Mouse (Mus musculus) E14TG2a.4 (cell line): ENCODE results near the gene Bbx.

Experiments
- H3K27me3 ChIP-seq: 2 replicates; pipeline ENCODE4 v1.6.1; 2014; ENCODE audit warnings: low read length, control low read depth; ENCODE audit not compliant: insufficient read depth
- H3K36me3 ChIP-seq: 2 replicates; pipeline ENCODE4 v1.6.1; 2014; ENCODE audit warnings: low read length, control low read depth; ENCODE audit not compliant: insufficient read depth
- H3K4me1 ChIP-seq: replicated peaks from 2 replicates; pipeline ENCODE4 v1.6.1; 2014; ENCODE audit warnings: low read depth, low read length, control low read depth
- H3K4me3 ChIP-seq: replicated peaks from 2 replicates; pipeline ENCODE4 v1.5.1; 2014; ENCODE audit warnings: mild to moderate bottlenecking, low read length
- H3K9me3 ChIP-seq: 2 replicates; pipeline ENCODE4 v1.6.1; 2014; ENCODE audit warnings: low read length, control low read depth
- CTCF ChIP-seq: conservative IDR thresholded peaks from 2 replicates; pipeline ENCODE4 v1.5.1; 2014; ENCODE audit warnings: low read length
- NANOG ChIP-seq: IDR thresholded peaks from 2 replicates; pipeline ENCODE4 v1.6.1; 2014; ENCODE audit warnings: borderline replicate concordance, low read length, mixed read lengths
- POU5F1 ChIP-seq: IDR thresholded peaks from 2 replicates; pipeline ENCODE4 v1.6.1; 2014; ENCODE audit warnings: low read length, borderline replicate concordance

The Bbx gene

GRCm38 (mm10) chr16:50201546-50202151 is 230.5 kb downstream of the Bbx start:
- Histone ChIP-seq H3K27me3 (no peaks in the 10 kb centered on the region), H3K9me3 (peaks cover 2% of the 10 kb centered on the region; the same call in 1 of the 2 replicates), H3K4me3 (no peak overlapping the region), H3K36me3 (peaks cover 37% of the 10 kb centered on the region), H3K4me1 (peaks cover 11% of the 10 kb centered on the region; the same call in 1 of the 2 replicates)
- TF ChIP-seq CTCF (peak; percentile 71), NANOG (no peak)

DNA sequence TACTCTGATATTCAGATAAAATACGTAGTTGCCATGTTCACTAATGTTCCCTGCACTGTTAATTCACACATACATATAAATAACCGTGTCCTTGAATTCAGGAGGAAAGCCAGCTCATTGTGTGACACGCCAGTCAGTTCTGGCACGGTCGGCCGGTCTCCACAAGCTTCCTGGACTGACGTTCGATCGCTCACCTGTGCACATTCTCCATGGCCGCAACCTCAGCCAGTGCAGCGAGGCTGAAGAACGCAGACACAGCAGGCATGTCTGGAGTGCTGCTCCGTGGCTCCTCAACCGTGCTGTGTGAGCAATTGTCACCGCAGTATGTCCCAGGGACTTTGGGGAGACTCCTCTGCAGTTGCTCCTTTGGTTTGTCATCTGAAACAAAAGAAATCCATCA is 232.0 kb downstream of the Bbx start:
- no peaks in the 10 kb centered on the region for H3K27me3 ChIP-seq
- H3K9me3 ChIP-seq = peaks cover 11% of the 10 kb centered on the region
- H3K36me3 ChIP-seq = peaks cover 44% of the 10 kb centered on the region
- TF ChIP-seq CTCF (no peak), NANOG (no peak), POU5F1 (no peak)
- peaks cover 11% of the 10 kb centered on the region; the same call in 1 of the 2 replicates for H3K4me1 ChIP-seq
- H3K4me3 ChIP-seq = 0 out of 2 replicates have a peak overlapping the region, but pooled peaks have one; percentile 17

- Histone ChIP-seq H3K27me3 (no peaks in the 10 kb centered on the region), H3K36me3 (peaks cover 55% of the 10 kb centered on the region), H3K4me3 (no peak overlapping the region), H3K4me1 (0 out of 2 replicates have a peak, but pooled peaks cover 8% of the 10 kb centered on the region), H3K9me3 (peaks cover 25% of the 10 kb centered on the region)
- TF ChIP-seq POU5F1 (no peak), NANOG (no peak), CTCF (no peak)
These were observed 236.1 kb downstream of the Bbx start for GRCm38 (mm10) chr16:50196118-50196517.

DNA sequence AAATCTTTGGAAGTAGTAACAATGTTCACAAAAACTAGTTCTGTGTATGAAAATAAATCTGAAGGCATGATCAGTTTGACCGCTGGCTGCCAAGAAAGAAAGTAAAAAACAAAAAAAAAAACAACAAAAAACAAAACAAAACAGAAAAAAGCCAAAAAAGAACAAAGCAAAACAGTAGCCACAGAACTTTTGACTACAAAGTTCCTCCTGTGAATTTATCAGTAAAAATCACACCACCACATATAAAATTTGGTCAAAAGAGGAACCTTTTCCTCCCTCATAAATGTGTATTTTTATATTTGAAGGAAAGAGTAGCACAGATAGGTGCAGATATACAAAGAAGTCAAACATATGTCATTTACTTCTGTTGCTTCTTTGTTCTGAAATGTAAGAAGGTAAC is 239.6 kb downstream of the Bbx start:
- peaks cover 25% of the 10 kb centered on the region for H3K9me3 ChIP-seq
- no peak overlapping the region for H3K4me3 ChIP-seq
- TF ChIP-seq POU5F1 (no peak), CTCF (no peak), NANOG (no peak)
- H3K4me1 ChIP-seq = peaks cover 5% of the 10 kb centered on the region
- no peaks in the 10 kb centered on the region for H3K27me3 ChIP-seq
- H3K36me3 ChIP-seq = peaks cover 33% of the 10 kb centered on the region

DNA sequence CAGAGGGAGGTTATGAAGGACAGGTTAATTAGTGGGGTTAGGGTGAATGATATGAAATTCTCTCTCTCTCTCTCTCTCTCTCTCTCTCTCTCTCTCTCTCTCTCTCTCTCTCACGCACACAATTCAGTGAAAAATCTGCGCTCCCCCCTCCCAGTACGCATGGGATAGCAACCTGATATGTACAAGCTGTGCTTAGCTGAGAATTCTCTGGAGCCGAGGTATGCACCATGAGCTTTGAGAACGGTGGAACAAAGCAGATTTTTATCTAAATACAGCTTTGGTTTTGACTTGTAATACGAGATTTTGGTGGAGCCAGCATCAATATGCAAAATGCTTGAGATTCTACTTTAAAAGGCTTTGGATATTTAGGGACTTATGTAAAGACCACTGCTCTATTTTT is 243.1 kb downstream of the Bbx start:
- Histone ChIP-seq H3K27me3 (no peaks in the 10 kb centered on the region), H3K4me3 (no peak overlapping the region), H3K36me3 (peaks cover 15% of the 10 kb centered on the region), H3K9me3 (peaks cover 15% of the 10 kb centered on the region), H3K4me1 (peaks cover 25% of the 10 kb centered on the region)
- no peak for TF ChIP-seq CTCF
- no peak for TF ChIP-seq NANOG
- TF ChIP-seq POU5F1 = no peak

GRCm38 (mm10) chr16:50186604-50187003 is 245.6 kb downstream of the Bbx start:
- Histone ChIP-seq H3K4me3 (no peak overlapping the region), H3K27me3 (peaks cover 10% of the 10 kb centered on the region; the same call in 1 of the 2 replicates), H3K4me1 (peaks cover 34% of the 10 kb centered on the region), H3K9me3 (no peaks in the 10 kb centered on the region), H3K36me3 (no peaks in the 10 kb centered on the region)
- no peak for TF ChIP-seq POU5F1
- no peak for TF ChIP-seq CTCF
- TF ChIP-seq NANOG = no peak

GRCm38 (mm10) chr16:50185041-50185440 is 247.1 kb downstream of the Bbx start:
- Histone ChIP-seq H3K4me3 (no peak overlapping the region), H3K36me3 (no peaks in the 10 kb centered on the region), H3K4me1 (peaks cover 34% of the 10 kb centered on the region), H3K9me3 (no peaks in the 10 kb centered on the region), H3K27me3 (peaks cover 10% of the 10 kb centered on the region; the same call in 1 of the 2 replicates)
- TF ChIP-seq CTCF (no peak), NANOG (no peak), POU5F1 (no peak)

- no peaks in the 10 kb centered on the region for H3K36me3 ChIP-seq
- TF ChIP-seq POU5F1 (no peak), CTCF (no peak)
- peaks cover 10% of the 10 kb centered on the region; the same call in 1 of the 2 replicates for H3K27me3 ChIP-seq
- no peak overlapping the region for H3K4me3 ChIP-seq
- peaks cover 29% of the 10 kb centered on the region for H3K4me1 ChIP-seq
- H3K9me3 ChIP-seq = no peaks in the 10 kb centered on the region
These were observed 249.2 kb downstream of the Bbx start for GRCm38 (mm10) chr16:50182988-50183387.

DNA sequence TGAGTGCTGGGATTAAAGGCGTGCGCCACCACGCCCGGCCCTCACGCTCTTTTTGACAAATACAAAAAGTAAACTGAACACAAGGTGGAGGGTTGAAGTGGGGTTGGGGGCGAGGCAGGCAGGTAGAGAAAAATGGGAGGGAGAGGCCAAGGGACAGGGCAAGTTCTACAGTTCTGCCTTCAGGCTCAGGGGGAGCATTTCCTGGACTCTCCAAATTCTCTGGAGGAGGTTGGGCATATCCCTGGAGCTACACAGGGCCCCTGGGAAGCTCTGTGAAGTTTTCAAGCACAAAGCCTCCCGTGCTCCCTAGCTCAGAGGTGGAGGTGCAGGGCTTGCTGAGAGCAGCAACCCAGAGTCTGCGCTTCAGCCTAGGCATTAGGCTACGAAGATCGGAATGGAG is 249.6 kb downstream of the Bbx start:
- TF ChIP-seq POU5F1 (no peak), CTCF (no peak), NANOG (no peak)
- peaks cover 10% of the 10 kb centered on the region; the same call in 1 of the 2 replicates for H3K27me3 ChIP-seq

More for the DNA sequence above, 249.6 kb downstream of the Bbx start:
- H3K9me3 ChIP-seq = no peaks in the 10 kb centered on the region
- H3K4me1 ChIP-seq = peaks cover 29% of the 10 kb centered on the region
- no peaks in the 10 kb centered on the region for H3K36me3 ChIP-seq
- no peak overlapping the region for H3K4me3 ChIP-seq
